Mouse (Mus musculus): ENCODE data around the gene Rab25.

DNA sequence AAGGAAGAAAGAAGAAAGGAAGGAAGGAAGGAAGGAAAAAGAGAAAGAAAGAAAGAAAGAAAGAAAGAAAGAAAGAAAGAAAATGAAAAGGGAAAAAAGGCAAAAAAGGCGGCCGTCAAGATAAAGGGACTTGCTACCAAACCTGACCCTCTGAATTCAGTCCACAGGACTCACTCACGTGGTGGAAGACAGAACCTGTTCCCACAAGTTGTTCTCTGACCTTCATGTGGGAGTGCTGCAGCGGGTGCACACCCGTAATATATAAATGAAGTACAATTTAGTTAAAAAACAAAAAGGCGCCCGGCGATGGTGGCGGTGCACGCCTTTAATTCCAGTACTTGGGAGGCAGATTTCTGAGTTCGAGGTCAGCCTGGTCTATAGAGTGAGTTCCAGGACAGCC, 19.5 kb downstream of the Rab25 start:
- TF ChIP-seq CTCF (IDR thresholded peaks at IDR 0.05; ENCODE audit: low read depth) (no peak), EP300 (optimal IDR thresholded peaks at IDR 0.05) (no peak)

Data from stomach, postnatal 0 days (tissue).